Mouse (Mus musculus) MEL (cell line): Measurements from ENCODE around the gene Tanc1. TPM values are rescaled to one million over a fixed set of nuclear protein-coding genes. Genes with fewer than 3 reads are reported as not detected.

Experiments
- DNase-seq: peaks from one replicate; pipeline ENCODE4 v3.0.0; 2011; ENCODE audit warnings: low read depth, low spot score
- H3K27ac ChIP-seq: 2 replicates; pipeline ENCODE4 v1.5.1; 2012; ENCODE audit warnings: low read depth, mild to moderate bottlenecking, control low read depth, low read length, moderate library complexity; ENCODE audit not compliant: control insufficient read depth
- H3K27me3 ChIP-seq, 2 experiments: fragments of 150-350 bp in 1 of 2; sonication (generic) in 1 of 2; 2 replicates each; pipeline ENCODE4 v1.6.1; 2012; ENCODE audit warnings: low read length in 2 of 2, mild to moderate bottlenecking in 2 of 2, improper control_type of control experiment in 1 of 2, moderate library complexity in 1 of 2; ENCODE audit not compliant: insufficient read depth in 2 of 2, control insufficient read depth in 1 of 2
- H3K36me3 ChIP-seq, 2 experiments: 2 replicates each; pipeline ENCODE4 v1.6.1; 2012 to 2014; ENCODE audit warnings: low read length in 2 of 2, improper control_type of control experiment in 1 of 2, inconsistent platforms in 1 of 2, mild to moderate bottlenecking in 1 of 2; ENCODE audit not compliant: insufficient read depth in 2 of 2, control insufficient read depth in 1 of 2
- H3K4me1 ChIP-seq, 2 experiments: fragments of 150-350 bp in 1 of 2; sonication (generic) in 1 of 2; 2 replicates each; pipeline ENCODE4 v1.6.1; 2012; ENCODE audit warnings: low read length in 2 of 2, improper control_type of control experiment in 1 of 2, mild to moderate bottlenecking in 1 of 2; ENCODE audit not compliant: insufficient read depth in 2 of 2, control insufficient read depth in 1 of 2
- H3K4me3 ChIP-seq, 2 experiments: fragments of 150-350 bp in 1 of 2; sonication (generic) in 1 of 2; 2 replicates each; pipeline ENCODE4 v1.5.1; 2012; ENCODE audit warnings: low read depth in 2 of 2, low read length in 2 of 2, mild to moderate bottlenecking in 2 of 2, moderate library complexity in 2 of 2, control low read depth in 1 of 2, improper control_type of control experiment in 1 of 2; ENCODE audit not compliant: control insufficient read depth in 1 of 2, insufficient read depth in 1 of 2
- H3K79me2 ChIP-seq: 2 replicates; pipeline ENCODE4 v1.6.1; 2012; ENCODE audit warnings: mild to moderate bottlenecking, low read length, moderate library complexity; ENCODE audit not compliant: control insufficient read depth, poor library complexity, insufficient read depth
- H3K9ac ChIP-seq: 2 replicates; pipeline ENCODE4 v1.6.1; 2012; ENCODE audit warnings: low read depth, mild to moderate bottlenecking, control low read depth, low read length, moderate library complexity; ENCODE audit not compliant: control insufficient read depth, poor library complexity, severe bottlenecking
- H3K9me3 ChIP-seq: fragments of 150-350 bp; sonication (generic); replicated peaks from 2 replicates; pipeline ENCODE4 v1.6.1; 2012; ENCODE audit warnings: mild to moderate bottlenecking, low read length, improper control_type of control experiment, moderate library complexity; ENCODE audit not compliant: insufficient read depth
- CHD1 ChIP-seq: IDR thresholded peaks from 2 replicates; pipeline ENCODE4 v1.6.1; 2012; ENCODE audit warnings: low read depth, mild to moderate bottlenecking, inconsistent platforms, low read length, improper control_type of control experiment
- CHD2 ChIP-seq: IDR thresholded peaks from 2 replicates; pipeline ENCODE4 v1.6.1; 2011; ENCODE audit warnings: low read length, improper control_type of control experiment
- CTCF ChIP-seq, 3 experiments: IDR thresholded peaks in 2 of 3; conservative IDR thresholded peaks in 1 of 3; 2 replicates each; pipeline ENCODE4 v1.5.1; 2011 to 2012; ENCODE audit warnings: low read length in 3 of 3, low read depth in 2 of 3, mild to moderate bottlenecking in 2 of 3, improper control_type of control experiment in 1 of 3, inconsistent platforms in 1 of 3, mixed read lengths in 1 of 3, moderate library complexity in 1 of 3; ENCODE audit not compliant: control insufficient read depth in 1 of 3, insufficient read depth in 1 of 3, poor library complexity in 1 of 3, severe bottlenecking in 1 of 3
- E2F4 ChIP-seq: IDR thresholded peaks from 2 replicates; pipeline ENCODE4 v1.6.1; 2011; ENCODE audit warnings: low read depth, low read length, improper control_type of control experiment, borderline replicate concordance
- ELF1 ChIP-seq: IDR thresholded peaks from 2 replicates; pipeline ENCODE4 v1.6.1; 2014; ENCODE audit warnings: low read depth, mild to moderate bottlenecking, inconsistent platforms, low read length, improper control_type of control experiment, moderate library complexity
- EP300 ChIP-seq, 2 experiments: IDR thresholded peaks; 2 replicates each; pipeline ENCODE4 v1.6.1; 2011; ENCODE audit warnings: improper control_type of control experiment in 2 of 2, low read length in 2 of 2, low read depth in 1 of 2, mild to moderate bottlenecking in 1 of 2
- GABPA ChIP-seq: IDR thresholded peaks from 2 replicates; pipeline ENCODE4 v1.6.1; 2012; ENCODE audit warnings: low read depth, mild to moderate bottlenecking, inconsistent platforms, low read length, improper control_type of control experiment, moderate library complexity
- GATA1 ChIP-seq: IDR thresholded peaks from 2 replicates; pipeline ENCODE4 v1.6.1; 2011; ENCODE audit warnings: low read depth, low read length, improper control_type of control experiment
- KAT2A ChIP-seq: conservative IDR thresholded peaks from 2 replicates; pipeline ENCODE4 v1.6.1; 2012; ENCODE audit warnings: low read depth, low read length, improper control_type of control experiment, inconsistent platforms
- MAFK ChIP-seq: IDR thresholded peaks from 2 replicates; pipeline ENCODE4 v1.6.1; 2011; ENCODE audit warnings: low read depth, mild to moderate bottlenecking, low read length, improper control_type of control experiment, borderline replicate concordance
- MAX ChIP-seq: IDR thresholded peaks from 2 replicates; pipeline ENCODE4 v1.6.1; 2011; ENCODE audit warnings: low read length, improper control_type of control experiment
- MEF2A ChIP-seq: IDR thresholded peaks from 2 replicates; pipeline ENCODE4 v1.6.1; 2014; ENCODE audit warnings: low read depth, mild to moderate bottlenecking, inconsistent platforms, low read length, improper control_type of control experiment; ENCODE audit not compliant: poor library complexity, insufficient replicate concordance, severe bottlenecking; ENCODE audit errors: extremely low read depth
- MYB ChIP-seq: IDR thresholded peaks from 2 replicates; pipeline ENCODE4 v1.6.1; 2011; ENCODE audit warnings: mild to moderate bottlenecking, low read depth, low read length, improper control_type of control experiment
- MYC ChIP-seq: IDR thresholded peaks from 2 replicates; pipeline ENCODE4 v1.6.1; 2011; ENCODE audit warnings: low read depth, mild to moderate bottlenecking, low read length, improper control_type of control experiment, moderate library complexity
- NELFE ChIP-seq: IDR thresholded peaks from 2 replicates; pipeline ENCODE4 v1.6.1; 2011; ENCODE audit warnings: low read depth, low read length, improper control_type of control experiment
- POLR2AphosphoS2 ChIP-seq: IDR thresholded peaks from 2 replicates; pipeline ENCODE4 v1.6.1; 2011; ENCODE audit warnings: low read length, improper control_type of control experiment
- SIN3A ChIP-seq: IDR thresholded peaks from 2 replicates; pipeline ENCODE4 v1.6.1; 2012; ENCODE audit warnings: low read length, improper control_type of control experiment, inconsistent platforms
- TAL1 ChIP-seq: IDR thresholded peaks from 2 replicates; pipeline ENCODE4 v1.6.1; 2012; ENCODE audit warnings: mild to moderate bottlenecking, inconsistent platforms, low read length, moderate library complexity, mixed read lengths
- USF1 ChIP-seq: IDR thresholded peaks from 2 replicates; pipeline ENCODE4 v1.6.1; 2014; ENCODE audit warnings: low read depth, mild to moderate bottlenecking, inconsistent platforms, low read length, improper control_type of control experiment, moderate library complexity
- ZMIZ1 ChIP-seq: IDR thresholded peaks from 2 replicates; pipeline ENCODE4 v1.6.1; 2012; ENCODE audit warnings: low read depth, mild to moderate bottlenecking, inconsistent platforms, low read length, improper control_type of control experiment, moderate library complexity
- ZNF384 ChIP-seq: IDR thresholded peaks from 2 replicates; pipeline ENCODE4 v1.6.1; 2012; ENCODE audit warnings: low read depth, mild to moderate bottlenecking, inconsistent platforms, low read length, improper control_type of control experiment
- polyA plus RNA-seq, 2 experiments: library from polyadenylated mRNA; stranded (reverse) in 1 of 2; unstranded in 1 of 2; fragments of >175 nt in 1 of 2; fragments of >200 nt in 1 of 2; gene quantifications; 2 replicates each; pipeline versions ENCODE4 v1.2.1 to v1.2.4; 2012; ENCODE audit warnings: low replicate concordance in 2 of 2, low read depth in 1 of 2; ENCODE audit not compliant: insufficient read length in 2 of 2, insufficient read depth in 1 of 2, missing spikeins in 1 of 2
- total RNA-seq: library from RNA; depleted of rRNA; stranded (reverse); fragments of 300-350 nt; gene quantifications from 2 replicates; pipeline ENCODE4 v1.2.3, GENCODE M21; 2012

The Tanc1 gene
- total and polyA plus RNA-seq, 3 experiments: 0.54 to 0.78 TPM; not detected in 1

GRCm38 (mm10) chr2:59838825-59839224 is 227.0 kb downstream of the Tanc1 start:
- DNase-seq: no peak
- Histone ChIP-seq H3K4me3 (no peak overlapping the region), H3K9me3 (no peaks in the 10 kb centered on the region), H3K36me3 (no peaks in the 10 kb centered on the region; a peak in 1 of 4 replicates), H3K27ac (no peak overlapping the region)
- TF ChIP-seq ZNF384 (no peak), USF1 (no peak), MYC (no peak), NELFE (no peak), SIN3A (no peak), GABPA (no peak), CHD1 (no peak), CTCF (IDR thresholded peaks at IDR 0.05 in 2 of 3, conservative IDR thresholded peaks at IDR 0.05 in 1 of 3; ENCODE audit: control insufficient read depth in 1 of 3, insufficient read depth in 1 of 3, low read depth in 2 of 3, low read length in 3 of 3, poor library complexity in 1 of 3, severe bottlenecking in 1 of 3) (no peak), MAX (no peak), ELF1 (no peak), KAT2A (no peak), ZMIZ1 (no peak), EP300 (IDR thresholded peaks at IDR 0.05; ENCODE audit: low read depth in 1 of 2, low read length in 2 of 2) (no peak), GATA1 (no peak)
- TF ChIP-seq, all 39 proteins: peak for 0
- Histone ChIP-seq H3K79me2 (peaks cover 1% of the 10 kb centered on the region; the same call in 1 of the 2 replicates), H3K27me3 (no peaks in the 10 kb centered on the region), H3K4me1 (peaks cover 2 to 9% of the 10 kb centered on the region in 2 experiments; a peak in 2 of 4 replicates), H3K9ac (no peak overlapping the region)

GRCm38 (mm10) chr2:59839755-59840154 is 227.9 kb downstream of the Tanc1 start:
- peaks cover 2 to 9% of the 10 kb centered on the region in 2 experiments; a peak in 2 of 4 replicates for H3K4me1 ChIP-seq
- no peak overlapping the region for H3K9ac ChIP-seq
- H3K9me3 ChIP-seq: no peaks in the 10 kb centered on the region
- no peak overlapping the region for H3K27ac ChIP-seq
- peaks cover 1% of the 10 kb centered on the region; the same call in 1 of the 2 replicates for H3K79me2 ChIP-seq
- no peaks in the 10 kb centered on the region; a peak in 2 of 4 replicates for H3K36me3 ChIP-seq
- TF ChIP-seq TAL1: no peak
- no peak for TF ChIP-seq GATA1
- no peak for TF ChIP-seq EP300 (IDR thresholded peaks at IDR 0.05; ENCODE audit: low read depth in 1 of 2, low read length in 2 of 2)
- no peak for TF ChIP-seq POLR2AphosphoS2
- H3K4me3 ChIP-seq: no peak overlapping the region
- H3K27me3 ChIP-seq: no peaks in the 10 kb centered on the region
- no peak for DNase-seq

GRCm38 (mm10) chr2:59840191-59840590 is 228.3 kb downstream of the Tanc1 start:
- Histone ChIP-seq H3K36me3 (no peaks in the 10 kb centered on the region; a peak in 2 of 4 replicates), H3K4me1 (peaks cover 2 to 9% of the 10 kb centered on the region in 2 experiments; a peak in 2 of 4 replicates), H3K9me3 (no peaks in the 10 kb centered on the region), H3K27me3 (no peaks in the 10 kb centered on the region), H3K9ac (no peak overlapping the region), H3K27ac (no peak overlapping the region), H3K79me2 (peaks cover 1% of the 10 kb centered on the region; the same call in 1 of the 2 replicates), H3K4me3 (no peak overlapping the region)
- no peak for DNase-seq
- no peak for TF ChIP-seq SIN3A
- TF ChIP-seq E2F4: no peak
- TF ChIP-seq POLR2AphosphoS2: no peak
- TF ChIP-seq MAFK: no peak
- no peak for TF ChIP-seq MEF2A
- no peak for TF ChIP-seq MYB
- no peak for TF ChIP-seq CHD2
